Mouse (Mus musculus) midbrain, embryonic 10.5 days (tissue): ENCODE measurements around the gene Ticam1. TPM values are rescaled to one million over a fixed set of nuclear protein-coding genes. Genes with fewer than 3 reads are reported as not detected.

Experiments
- DNase-seq: peaks from one replicate; pipeline ENCODE4 v3.0.0-alpha.2; 2017; ENCODE audit warnings: low spot score
- H3K27ac ChIP-seq: fragments of 300-500 bp; sonication (generic); replicated peaks from 2 replicates; pipeline ENCODE4 v1.5.1; 2016; ENCODE audit warnings: mild to moderate bottlenecking
- H3K27me3 ChIP-seq: fragments of 300-500 bp; sonication (generic); 2 replicates; pipeline ENCODE4 v1.6.1; 2016; ENCODE audit warnings: low read depth, mild to moderate bottlenecking; ENCODE audit not compliant: poor library complexity, severe bottlenecking
- H3K36me3 ChIP-seq: fragments of 300-500 bp; sonication (generic); 2 replicates; pipeline ENCODE4 v1.6.1; 2016; ENCODE audit warnings: mild to moderate bottlenecking, moderate library complexity
- H3K4me1 ChIP-seq: fragments of 300-500 bp; sonication (generic); 2 replicates; pipeline ENCODE4 v1.6.1; 2016
- H3K4me3 ChIP-seq: fragments of 300-500 bp; sonication (generic); 2 replicates; pipeline ENCODE4 v1.5.1; 2016; ENCODE audit warnings: mild to moderate bottlenecking, moderate library complexity
- H3K9me3 ChIP-seq: fragments of 300-500 bp; sonication (generic); replicated peaks from 2 replicates; pipeline ENCODE4 v1.6.1; 2016; ENCODE audit warnings: mild to moderate bottlenecking
- WGBS: fragments of 180-500 bp; shearing (Covaris S2); methylation state at CpG from one replicate; pipeline ENCODE4 v1.1.7; 2016; 5-methylcytosine and 5-hydroxymethylcytosine counted together
- polyA plus RNA-seq: library from polyadenylated mRNA; unstranded; fragments of >200 nt; fragmentation: Nextera tagmentation; extraction: Ambion mirVana; gene quantifications from 2 replicates; pipeline ENCODE4 v1.2.1, GENCODE M21; 2016

Gene Ticam1
- polyA plus RNA-seq, 1 experiment from 2014 or later, result 2.4 TPM

GRCm38 (mm10) chr17:56285995-56286394 lies 9.4 kb upstream of the Ticam1 start:
- Histone ChIP-seq H3K27ac (no peak overlapping the region), H3K27me3 (no peaks in the 10 kb centered on the region), H3K9me3 (no peaks in the 10 kb centered on the region), H3K4me1 (peaks cover 35% of the 10 kb centered on the region), H3K36me3 (peaks cover 59% of the 10 kb centered on the region), H3K4me3 (no peak overlapping the region)
- 95% methylated on average over 11 of the region's 11 CpGs for WGBS
- no peak for DNase-seq

GRCm38 (mm10) chr17:56283316-56283715 lies 6.7 kb upstream of the Ticam1 start:
- WGBS, result 98% methylated on average over 8 of the region's 8 CpGs
- H3K36me3 ChIP-seq, result peaks cover 78% of the 10 kb centered on the region
- peaks cover 9% of the 10 kb centered on the region for H3K4me1 ChIP-seq

GRCm38 (mm10) chr17:56282802-56283201 lies 6.2 kb upstream of the Ticam1 start:
- 93% methylated on average over 4 of the region's 4 CpGs for WGBS
- H3K27me3 ChIP-seq, result no peaks in the 10 kb centered on the region

More at GRCm38 (mm10) chr17:56283316-56283715, 6.7 kb upstream of the Ticam1 start:
- H3K27me3 ChIP-seq, result no peaks in the 10 kb centered on the region
- H3K4me3 ChIP-seq, result no peak overlapping the region
- H3K9me3 ChIP-seq, result no peaks in the 10 kb centered on the region
- no peak for DNase-seq
- no peak overlapping the region for H3K27ac ChIP-seq

GRCm38 (mm10) chr17:56281193-56281592 lies 4.6 kb upstream of the Ticam1 start:
- H3K36me3 ChIP-seq, result peaks cover 67% of the 10 kb centered on the region

More at GRCm38 (mm10) chr17:56282802-56283201, 6.2 kb upstream of the Ticam1 start:
- Histone ChIP-seq H3K36me3 (peaks cover 78% of the 10 kb centered on the region), H3K27ac (no peak overlapping the region), H3K9me3 (no peaks in the 10 kb centered on the region), H3K4me3 (no peak overlapping the region), H3K4me1 (peaks cover 7% of the 10 kb centered on the region)
- DNase-seq, result no peak

GRCm38 (mm10) chr17:56279481-56280155 lies 3.0 kb upstream of the Ticam1 start:
- WGBS, result 92% methylated on average over 12 of the region's 12 CpGs
- peaks cover 51% of the 10 kb centered on the region for H3K36me3 ChIP-seq
- no peaks in the 10 kb centered on the region for H3K9me3 ChIP-seq
- no peak for DNase-seq
- H3K27ac ChIP-seq, result no peak overlapping the region
- no peaks in the 10 kb centered on the region for H3K27me3 ChIP-seq
- peaks cover 23% of the 10 kb centered on the region for H3K4me1 ChIP-seq
- no peak overlapping the region for H3K4me3 ChIP-seq

More at GRCm38 (mm10) chr17:56281193-56281592, 4.6 kb upstream of the Ticam1 start:
- no peak for DNase-seq
- H3K4me1 ChIP-seq, result peaks cover 19% of the 10 kb centered on the region
- H3K27me3 ChIP-seq, result no peaks in the 10 kb centered on the region
- H3K27ac ChIP-seq, result no peak overlapping the region
- H3K9me3 ChIP-seq, result no peaks in the 10 kb centered on the region
- 90% methylated on average over 12 of the region's 12 CpGs for WGBS
- H3K4me3 ChIP-seq, result no peak overlapping the region

- H3K9me3 ChIP-seq, result no peaks in the 10 kb centered on the region
- H3K27me3 ChIP-seq, result no peaks in the 10 kb centered on the region
- H3K4me1 ChIP-seq, result peaks cover 27% of the 10 kb centered on the region
- H3K4me3 ChIP-seq, result no peak overlapping the region
- WGBS, result 92% methylated on average over 5 of the region's 5 CpGs
- no peak for DNase-seq
- H3K27ac ChIP-seq, result 0 out of 2 replicates have a peak overlapping the region, but pooled peaks have one; percentile 83
- H3K36me3 ChIP-seq, result peaks cover 43% of the 10 kb centered on the region
Measured at GRCm38 (mm10) chr17:56278340-56278739, 1.8 kb upstream of the Ticam1 start.

- no peak for DNase-seq
- peak overlapping the region; percentile 60 for H3K4me3 ChIP-seq
- peaks cover 35% of the 10 kb centered on the region for H3K36me3 ChIP-seq
- no peaks in the 10 kb centered on the region for H3K9me3 ChIP-seq
- H3K27me3 ChIP-seq, result no peaks in the 10 kb centered on the region
- 56% methylated on average over 2 of the region's 2 CpGs for WGBS
- peak overlapping the region; percentile 83 for H3K27ac ChIP-seq
- H3K4me1 ChIP-seq, result peaks cover 27% of the 10 kb centered on the region
Measured at GRCm38 (mm10) chr17:56277567-56277893, 944 bp upstream of the Ticam1 start.

- peak overlapping the region; percentile 83 for H3K27ac ChIP-seq
- no peaks in the 10 kb centered on the region for H3K9me3 ChIP-seq
- peaks cover 27% of the 10 kb centered on the region for H3K4me1 ChIP-seq
- DNase-seq, result no peak
- peaks cover 31% of the 10 kb centered on the region for H3K36me3 ChIP-seq
- H3K4me3 ChIP-seq, result peak overlapping the region; percentile 60
- no peaks in the 10 kb centered on the region for H3K27me3 ChIP-seq
- WGBS, result 38% methylated on average over 5 of the region's 5 CpGs
Measured at GRCm38 (mm10) chr17:56275842-56276480, 625 bp downstream of the Ticam1 start.

- Histone ChIP-seq H3K36me3 (peaks cover 25% of the 10 kb centered on the region), H3K4me1 (peaks cover 36% of the 10 kb centered on the region), H3K9me3 (no peaks in the 10 kb centered on the region), H3K27me3 (no peaks in the 10 kb centered on the region), H3K4me3 (no peak overlapping the region), H3K27ac (no peak overlapping the region)
- DNase-seq, result no peak
- WGBS, result 86% methylated on average over 5 of the region's 5 CpGs
Measured at GRCm38 (mm10) chr17:56273986-56274385, 2.6 kb downstream of the Ticam1 start.

- no peaks in the 10 kb centered on the region for H3K9me3 ChIP-seq
- H3K36me3 ChIP-seq, result peaks cover 21% of the 10 kb centered on the region
- DNase-seq, result no peak
- 84% methylated on average over 7 of the region's 7 CpGs for WGBS
- H3K27me3 ChIP-seq, result no peaks in the 10 kb centered on the region
- no peak overlapping the region for H3K27ac ChIP-seq
- H3K4me3 ChIP-seq, result no peak overlapping the region
- peaks cover 39% of the 10 kb centered on the region for H3K4me1 ChIP-seq
Measured at GRCm38 (mm10) chr17:56273482-56273881, 3.1 kb downstream of the Ticam1 start.

GRCm38 (mm10) chr17:56272644-56273043 lies 3.9 kb downstream of the Ticam1 start:
- no peak overlapping the region for H3K27ac ChIP-seq
- peaks cover 34% of the 10 kb centered on the region for H3K4me1 ChIP-seq
- H3K36me3 ChIP-seq, result peaks cover 20% of the 10 kb centered on the region
- DNase-seq, result no peak
- H3K9me3 ChIP-seq, result no peaks in the 10 kb centered on the region
- H3K27me3 ChIP-seq, result no peaks in the 10 kb centered on the region
- WGBS, result 74% methylated on average over 3 of the region's 3 CpGs
- H3K4me3 ChIP-seq, result no peak overlapping the region

GRCm38 (mm10) chr17:56271609-56272253 lies 4.9 kb downstream of the Ticam1 start:
- 85% methylated on average over 12 of the region's 12 CpGs for WGBS

GRCm38 (mm10) chr17:56269741-56270140 lies 6.8 kb downstream of the Ticam1 start:
- DNase-seq, result no peak
- Histone ChIP-seq H3K27ac (peak overlapping the region; percentile 84), H3K36me3 (peaks cover 27% of the 10 kb centered on the region), H3K4me3 (peak overlapping the region; percentile 56), H3K4me1 (peaks cover 16% of the 10 kb centered on the region), H3K27me3 (no peaks in the 10 kb centered on the region), H3K9me3 (no peaks in the 10 kb centered on the region)
- 79% methylated on average over 3 of the region's 3 CpGs for WGBS

More at GRCm38 (mm10) chr17:56271609-56272253, 4.9 kb downstream of the Ticam1 start:
- Histone ChIP-seq H3K4me3 (no peak overlapping the region), H3K27ac (no peak overlapping the region), H3K9me3 (no peaks in the 10 kb centered on the region), H3K36me3 (peaks cover 20% of the 10 kb centered on the region), H3K4me1 (peaks cover 25% of the 10 kb centered on the region), H3K27me3 (no peaks in the 10 kb centered on the region)
- no peak for DNase-seq
